Mouse (Mus musculus): ENCODE measurements at regions not wholly inside any gene's neighbourhood (a gene's known extent, or its start where the extent isn't known, plus 50 kb on each side); places are given as distances from the start of the nearest gene placed in this dataset.
"Not testable (repeated sequence)": the region's sequence is repeated elsewhere in the genome, so short reads cannot be mapped to it uniquely, and the experiment has no call there.

DNA sequence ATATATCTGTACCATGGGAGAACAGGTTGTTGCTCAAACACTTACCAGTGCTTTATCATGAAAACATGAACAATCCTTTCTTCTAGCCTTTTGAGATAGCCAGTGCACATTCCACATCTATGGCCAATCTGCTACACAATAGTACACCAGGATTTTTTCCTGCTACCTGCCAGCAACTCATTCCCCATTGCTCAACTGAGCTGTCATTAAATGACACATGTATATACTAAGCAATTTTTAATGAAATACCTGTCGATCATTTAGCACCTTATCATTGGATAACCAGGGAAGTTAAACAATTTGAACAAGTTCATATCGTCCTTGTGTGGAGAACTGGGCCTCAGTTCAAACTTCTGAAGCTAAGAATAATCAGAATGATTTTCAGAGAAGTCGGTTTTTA, 111.5 kb downstream of the Nr2f2 start:
- Histone ChIP-seq H3K4me1 (ENCODE audit: control insufficient read depth, insufficient read depth, low read length) (no peaks in the 10 kb centered on the region), H3K4me3 (ENCODE audit: insufficient read depth, low read length) (no peak overlapping the region), H3K27ac (ENCODE audit: insufficient read depth, low read length) (no peak overlapping the region)
- TF ChIP-seq POLR2A (IDR thresholded peaks at IDR 0.05; ENCODE audit: low read depth, low read length) (no peak), CTCF (IDR thresholded peaks at IDR 0.05; ENCODE audit: borderline replicate concordance, insufficient read depth, low read length) (no peak)

DNA sequence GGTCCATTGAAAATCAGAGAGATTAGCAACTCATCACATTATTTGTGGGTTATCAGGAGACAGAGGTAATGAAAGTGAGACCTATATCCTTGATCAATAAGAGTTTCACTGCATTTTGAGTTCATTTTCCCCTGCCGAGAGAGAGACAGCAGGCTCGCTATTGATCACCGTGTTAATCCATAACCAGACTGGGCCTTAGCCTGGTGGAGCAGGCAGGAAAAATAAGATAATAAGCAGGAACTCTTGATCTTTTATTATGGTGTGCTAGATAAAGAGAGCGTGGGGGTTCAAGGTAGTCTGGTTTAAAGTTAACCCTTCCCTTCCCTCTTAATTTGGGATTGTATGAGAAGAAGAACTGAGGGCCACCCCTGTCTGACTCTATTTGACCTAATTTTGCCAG, 113.3 kb downstream of the Nr2f2 start:
- Histone ChIP-seq H3K4me1 (ENCODE audit: control insufficient read depth, insufficient read depth, low read length) (no peaks in the 10 kb centered on the region), H3K27ac (ENCODE audit: insufficient read depth, low read length) (no peak overlapping the region), H3K4me3 (ENCODE audit: insufficient read depth, low read length) (no peak overlapping the region)
- TF ChIP-seq CTCF (IDR thresholded peaks at IDR 0.05; ENCODE audit: borderline replicate concordance, insufficient read depth, low read length) (no peak), POLR2A (IDR thresholded peaks at IDR 0.05; ENCODE audit: low read depth, low read length) (no peak)

DNA sequence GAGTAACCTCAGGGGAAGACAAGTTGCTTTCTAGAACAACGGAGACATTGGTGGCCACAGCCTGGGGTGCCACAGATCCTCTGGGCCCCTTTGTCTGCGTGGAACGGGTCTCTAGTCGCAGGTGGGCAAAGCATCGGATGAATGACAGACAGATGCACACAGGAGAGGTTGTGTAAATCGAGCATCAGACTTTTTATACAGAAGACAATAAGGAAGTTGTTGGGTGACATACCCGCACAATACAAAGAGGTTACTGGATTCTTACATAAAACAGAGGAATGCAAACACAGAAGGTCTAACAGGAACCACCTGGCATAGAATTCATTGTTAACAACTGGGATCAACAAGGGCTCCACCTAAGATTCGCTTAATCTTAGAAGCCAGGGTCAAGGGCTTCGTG, 127.5 kb downstream of the Nr2f2 start:
- H3K4me1 ChIP-seq (ENCODE audit: control insufficient read depth, insufficient read depth, low read length); H3K27ac ChIP-seq (ENCODE audit: insufficient read depth, low read length); H3K4me3 ChIP-seq (ENCODE audit: insufficient read depth, low read length): not testable (repeated sequence)

DNA sequence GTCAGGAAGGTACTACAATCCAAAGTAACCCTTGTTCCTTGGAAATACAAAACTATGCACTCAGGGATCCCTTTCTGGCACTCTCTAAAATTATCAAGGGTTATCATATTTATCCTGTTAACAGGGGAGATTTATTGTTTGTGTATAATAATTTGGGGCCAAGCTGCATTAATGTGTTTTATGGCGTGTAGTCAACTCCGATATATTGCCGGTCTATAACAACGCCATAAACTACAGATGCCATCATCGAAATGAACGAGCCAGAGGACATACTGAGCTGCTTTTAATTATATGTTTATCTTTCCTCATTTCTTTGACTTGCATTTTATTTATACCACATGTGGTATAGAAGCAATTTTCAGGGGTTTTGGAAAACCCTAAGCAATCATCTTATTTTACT, 147.2 kb downstream of the Nr2f2 start:
- Histone ChIP-seq H3K4me1 (ENCODE audit: control insufficient read depth, insufficient read depth, low read length) (no peaks in the 10 kb centered on the region), H3K27ac (ENCODE audit: insufficient read depth, low read length) (no peak overlapping the region), H3K4me3 (ENCODE audit: insufficient read depth, low read length) (no peak overlapping the region)
- TF ChIP-seq POLR2A (IDR thresholded peaks at IDR 0.05; ENCODE audit: low read depth, low read length) (no peak), CTCF (IDR thresholded peaks at IDR 0.05; ENCODE audit: borderline replicate concordance, insufficient read depth, low read length) (no peak)

DNA sequence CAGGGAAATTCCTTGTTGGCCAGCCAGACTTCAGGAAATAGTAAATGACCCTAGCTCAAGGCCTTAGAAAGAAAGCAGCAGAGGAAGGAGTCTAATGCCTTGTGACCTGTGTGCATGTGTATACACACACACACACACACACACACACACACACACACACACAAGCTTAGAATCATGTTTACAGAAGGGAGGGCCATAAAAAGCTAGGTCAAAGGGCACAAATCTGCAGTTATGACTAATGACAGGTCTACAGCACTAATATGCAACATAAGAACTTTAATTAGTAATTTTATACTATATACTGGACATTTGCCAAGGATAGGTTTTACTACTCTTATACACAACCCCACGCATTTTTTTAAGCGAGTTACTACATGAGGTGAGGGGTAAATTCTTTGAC, 149.4 kb downstream of the Nr2f2 start:
- TF ChIP-seq POLR2A (IDR thresholded peaks at IDR 0.05; ENCODE audit: low read depth, low read length) (no peak), CTCF (IDR thresholded peaks at IDR 0.05; ENCODE audit: borderline replicate concordance, insufficient read depth, low read length) (no peak)
- Histone ChIP-seq H3K4me1 (ENCODE audit: control insufficient read depth, insufficient read depth, low read length) (no peaks in the 10 kb centered on the region), H3K4me3 (ENCODE audit: insufficient read depth, low read length) (no peak overlapping the region), H3K27ac (ENCODE audit: insufficient read depth, low read length) (no peak overlapping the region)

DNA sequence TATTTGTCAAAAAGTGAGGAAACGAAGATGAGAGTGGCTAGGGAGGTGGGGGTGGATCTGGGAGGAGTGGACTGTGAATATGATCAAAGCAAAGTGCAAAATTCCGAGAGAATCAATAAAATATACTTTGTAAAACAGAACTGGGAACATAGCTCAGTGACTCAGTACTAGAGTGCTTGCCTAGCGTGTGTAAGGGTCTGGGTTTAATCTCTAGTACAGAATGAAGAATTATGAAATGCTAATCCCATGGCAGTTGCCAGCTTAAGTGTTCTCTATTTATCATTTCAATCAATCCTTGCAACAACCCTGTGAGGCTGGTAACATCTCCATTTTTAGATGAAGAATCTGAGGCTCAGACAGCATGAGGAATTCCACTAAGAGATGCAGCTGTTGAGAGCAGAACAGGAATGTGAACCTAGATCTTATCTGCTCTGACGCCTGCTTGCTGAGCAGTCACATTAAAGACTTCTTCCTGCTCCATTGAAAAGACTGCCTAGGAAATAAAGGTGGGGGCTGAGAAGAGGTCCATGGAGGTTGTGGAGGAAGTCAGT, 152.5 kb downstream of the Nr2f2 start:
- Histone ChIP-seq H3K27ac (ENCODE audit: insufficient read depth, low read length) (no peak overlapping the region), H3K4me1 (ENCODE audit: control insufficient read depth, insufficient read depth, low read length) (no peaks in the 10 kb centered on the region), H3K4me3 (ENCODE audit: insufficient read depth, low read length) (no peak overlapping the region)
- TF ChIP-seq CTCF (IDR thresholded peaks at IDR 0.05; ENCODE audit: borderline replicate concordance, insufficient read depth, low read length) (no peak), POLR2A (IDR thresholded peaks at IDR 0.05; ENCODE audit: low read depth, low read length) (no peak)

DNA sequence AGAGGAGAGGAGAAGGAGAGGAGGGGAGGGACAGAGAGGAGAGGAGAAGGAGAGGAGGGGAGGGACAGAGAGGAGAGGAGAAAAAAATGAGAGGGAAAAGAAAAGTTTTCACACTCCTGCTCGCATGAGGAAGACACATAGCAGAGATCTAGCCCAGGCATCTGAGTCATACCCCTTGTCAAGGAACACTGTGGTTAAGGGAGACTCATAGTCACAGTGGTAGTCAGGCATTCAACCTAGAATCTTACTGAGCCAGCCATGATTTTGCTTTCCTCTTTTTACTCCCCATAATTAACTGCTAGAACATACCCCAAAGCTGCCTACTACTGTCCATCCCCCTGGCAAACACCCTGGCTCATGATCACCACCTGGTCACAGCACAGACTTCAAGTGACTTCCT, 160.6 kb downstream of the Nr2f2 start:
- Histone ChIP-seq H3K4me3 (ENCODE audit: insufficient read depth, low read length) (no peak overlapping the region), H3K4me1 (ENCODE audit: control insufficient read depth, insufficient read depth, low read length) (no peaks in the 10 kb centered on the region), H3K27ac (ENCODE audit: insufficient read depth, low read length) (no peak overlapping the region)
- TF ChIP-seq POLR2A (IDR thresholded peaks at IDR 0.05; ENCODE audit: low read depth, low read length) (no peak), CTCF (IDR thresholded peaks at IDR 0.05; ENCODE audit: borderline replicate concordance, insufficient read depth, low read length) (no peak)

DNA sequence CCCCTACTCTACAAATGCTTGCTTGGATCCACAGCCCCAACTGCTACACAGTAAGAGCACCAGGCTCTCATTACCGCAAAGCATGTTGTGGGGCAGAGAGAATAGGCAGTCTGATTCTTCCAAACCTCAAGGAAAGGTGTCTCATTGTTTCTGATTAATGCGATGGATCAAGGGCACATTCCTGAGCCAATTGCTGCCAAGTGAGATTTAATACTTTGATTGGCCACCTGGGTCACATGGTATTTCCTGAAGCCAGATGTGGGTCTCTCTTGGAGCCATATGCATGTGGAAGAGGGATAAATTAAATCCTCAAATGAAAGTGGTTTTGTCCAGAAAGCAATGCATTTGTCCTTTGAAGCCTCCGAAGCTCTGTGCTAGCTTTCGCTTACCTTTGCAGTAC, 166.3 kb downstream of the Nr2f2 start:
- TF ChIP-seq POLR2A (IDR thresholded peaks at IDR 0.05; ENCODE audit: low read depth, low read length), result no peak
- no peak for TF ChIP-seq CTCF (IDR thresholded peaks at IDR 0.05; ENCODE audit: borderline replicate concordance, insufficient read depth, low read length)
- Histone ChIP-seq H3K4me1 (ENCODE audit: control insufficient read depth, insufficient read depth, low read length) (no peaks in the 10 kb centered on the region), H3K4me3 (ENCODE audit: insufficient read depth, low read length) (no peak overlapping the region), H3K27ac (ENCODE audit: insufficient read depth, low read length) (no peak overlapping the region)

DNA sequence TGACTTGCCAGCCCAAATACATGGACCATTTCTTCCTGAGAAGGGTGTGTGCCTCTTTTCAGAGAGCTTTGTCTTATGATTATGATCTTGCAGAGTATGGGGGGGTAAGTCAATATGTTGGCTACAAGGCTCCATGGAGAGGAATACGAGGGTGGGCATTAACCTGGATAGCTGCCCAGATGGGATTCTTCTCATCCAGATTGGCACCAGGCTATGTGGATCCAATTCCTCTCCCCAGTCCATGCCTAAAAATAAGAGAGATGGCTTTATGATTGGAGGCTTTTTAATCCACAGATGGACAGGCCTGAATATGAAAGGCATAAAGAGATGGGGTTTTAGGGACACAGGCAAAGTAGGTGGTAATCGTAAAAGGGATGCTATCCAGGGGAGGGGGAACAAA, 187.6 kb downstream of the Nr2f2 start:
- H3K4me3 ChIP-seq (ENCODE audit: insufficient read depth, low read length), result no peak overlapping the region
- no peaks in the 10 kb centered on the region for H3K4me1 ChIP-seq (ENCODE audit: control insufficient read depth, insufficient read depth, low read length)
- H3K27ac ChIP-seq (ENCODE audit: insufficient read depth, low read length), result no peak overlapping the region
- TF ChIP-seq POLR2A (IDR thresholded peaks at IDR 0.05; ENCODE audit: low read depth, low read length) (no peak), CTCF (IDR thresholded peaks at IDR 0.05; ENCODE audit: borderline replicate concordance, insufficient read depth, low read length) (no peak)

DNA sequence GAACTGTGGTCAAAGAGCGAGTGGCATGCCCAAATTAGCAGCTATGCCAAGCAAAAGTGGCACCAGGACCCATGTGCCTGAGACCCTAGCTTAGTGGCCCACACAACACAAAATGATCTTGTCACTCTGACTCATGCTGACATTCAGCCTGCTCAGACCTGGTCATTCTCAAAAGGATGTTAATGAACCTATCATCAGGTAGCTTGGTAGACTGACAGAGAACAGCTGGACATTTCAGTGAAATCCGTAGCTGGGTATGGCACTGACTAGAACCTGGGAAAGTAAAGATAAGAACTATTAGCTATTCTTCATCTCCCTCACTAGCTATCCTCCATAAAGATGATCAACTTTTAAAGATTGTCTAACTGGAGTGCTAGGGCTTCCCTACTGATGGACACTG, 188.5 kb downstream of the Nr2f2 start:
- Histone ChIP-seq H3K4me1 (ENCODE audit: control insufficient read depth, insufficient read depth, low read length) (no peaks in the 10 kb centered on the region), H3K4me3 (ENCODE audit: insufficient read depth, low read length) (no peak overlapping the region), H3K27ac (ENCODE audit: insufficient read depth, low read length) (no peak overlapping the region)
- TF ChIP-seq CTCF (IDR thresholded peaks at IDR 0.05; ENCODE audit: borderline replicate concordance, insufficient read depth, low read length) (no peak), POLR2A (IDR thresholded peaks at IDR 0.05; ENCODE audit: low read depth, low read length) (no peak)

DNA sequence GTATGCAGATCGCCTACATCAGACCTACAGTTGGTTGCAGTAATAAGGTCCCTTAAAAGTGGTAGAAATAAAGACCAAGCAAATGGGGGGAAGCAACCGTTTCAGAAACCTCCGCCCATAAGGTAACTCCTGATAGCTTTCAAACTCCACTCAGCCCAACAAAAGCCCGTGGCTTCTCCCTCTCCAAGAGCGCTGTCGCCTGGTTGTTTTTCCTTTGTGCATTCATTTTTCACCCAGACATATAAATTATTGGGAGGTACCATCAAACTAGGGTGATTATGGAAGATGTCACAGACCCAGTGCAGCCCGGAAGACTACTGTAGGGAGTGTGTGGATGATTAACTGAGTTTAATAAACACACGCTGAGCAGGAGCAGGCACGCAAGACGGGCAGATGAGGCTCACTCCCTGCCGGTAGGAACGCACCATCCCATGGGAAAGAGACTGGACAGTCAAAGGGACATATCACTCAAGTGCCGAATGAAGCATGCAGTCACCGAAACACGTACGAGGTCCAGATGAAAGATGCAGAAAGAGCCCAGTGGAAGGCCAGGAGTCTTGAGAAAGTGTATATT, 189.8 kb downstream of the Nr2f2 start:
- no peak overlapping the region for H3K4me3 ChIP-seq (ENCODE audit: insufficient read depth, low read length)
- TF ChIP-seq POLR2A (IDR thresholded peaks at IDR 0.05; ENCODE audit: low read depth, low read length) (no peak), CTCF (IDR thresholded peaks at IDR 0.05; ENCODE audit: borderline replicate concordance, insufficient read depth, low read length) (no peak)
- no peak overlapping the region for H3K27ac ChIP-seq (ENCODE audit: insufficient read depth, low read length)
- H3K4me1 ChIP-seq (ENCODE audit: control insufficient read depth, insufficient read depth, low read length), result no peaks in the 10 kb centered on the region

Measured in embryonic fibroblast, embryonic 13.5 days (primary cell).